Mouse (Mus musculus): ENCODE results near the gene Idh3b.

Idh3b gene

GRCm38 (mm10) chr2:130265520-130265919, 18.8 kb downstream of the Idh3b start:
- DNase-seq (ENCODE audit: low read depth): no peak

- DNase-seq (ENCODE audit: low read depth): no peak
Observed at GRCm38 (mm10) chr2:130262398-130262797, 21.9 kb downstream of the Idh3b start.

GRCm38 (mm10) chr2:130261914-130262313, 22.4 kb downstream of the Idh3b start:
- DNase-seq (ENCODE audit: low read depth): no peak

GRCm38 (mm10) chr2:130260822-130261221, 23.5 kb downstream of the Idh3b start:
- DNase-seq (ENCODE audit: low read depth): no peak

DNA sequence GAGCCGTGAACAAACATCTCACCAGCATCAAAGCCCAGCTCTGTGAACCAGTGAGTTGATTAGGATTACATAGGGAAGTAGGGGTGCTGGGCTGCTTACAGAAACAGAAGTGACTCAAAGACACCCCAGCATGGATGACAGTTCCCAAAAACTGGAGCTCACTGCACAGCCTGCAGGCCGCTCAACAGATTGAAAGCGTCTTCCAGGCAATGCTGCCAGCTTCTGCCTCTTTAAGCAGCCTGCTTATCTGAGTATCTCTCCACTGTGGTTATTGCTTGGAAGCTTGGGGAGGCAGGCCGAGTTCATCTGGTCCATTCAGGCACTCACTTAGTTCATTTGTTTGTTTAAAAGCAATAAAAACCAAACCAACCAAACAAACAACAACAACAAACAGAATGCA, 27.6 kb downstream of the Idh3b start:
- DNase-seq (ENCODE audit: low read depth): no peak

GRCm38 (mm10) chr2:130248226-130248625, 36.1 kb downstream of the Idh3b start:
- DNase-seq (ENCODE audit: low read depth): no peak

DNA sequence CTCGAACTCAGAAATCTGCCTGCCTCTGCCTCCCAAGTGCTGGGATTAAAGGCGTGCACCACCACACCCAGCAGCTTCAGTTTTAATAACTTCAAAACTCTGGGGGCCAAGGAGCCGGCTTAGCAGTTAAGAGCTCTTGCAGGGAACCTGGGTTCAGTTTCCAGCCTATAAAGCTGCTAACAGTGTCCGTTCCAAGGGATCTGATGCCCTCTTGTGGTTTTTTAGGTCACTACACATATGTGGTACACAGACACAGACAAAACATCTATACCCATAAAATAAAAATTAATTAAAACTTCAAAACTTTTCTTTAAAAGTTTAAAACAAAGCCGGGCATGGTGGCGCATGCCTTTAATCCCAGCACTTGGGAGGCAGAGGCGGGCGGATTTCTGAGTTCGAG, 37.4 kb downstream of the Idh3b start:
- peak; percentile 57 for DNase-seq (ENCODE audit: low read depth)
